Mouse (Mus musculus) lung, adult 2 months (tissue): ENCODE data around the gene Klhdc7b. TPM values are rescaled to one million over a fixed set of nuclear protein-coding genes. Genes with fewer than 3 reads are reported as not detected.
A peak's percentile ranks its signal among the peaks of the same experiment; 100 is the strongest.

Source experiments
- DNase-seq: peaks from one replicate; pipeline ENCODE4 v3.0.0; 2022
- H3K4me1 ChIP-seq: fragments of 200-500 bp; 2 replicates; pipeline ENCODE4 v1.6.1; 2011; ENCODE audit warnings: low read length; ENCODE audit not compliant: control insufficient read depth, insufficient read depth
- H3K4me3 ChIP-seq: fragments of 200-500 bp; replicated peaks from 2 replicates; pipeline ENCODE3; 2011; ENCODE audit warnings: low read depth, mild to moderate bottlenecking, control low read depth, low read length; ENCODE audit errors: extremely low read depth
- CTCF ChIP-seq: fragments of 200-500 bp; IDR thresholded peaks from 2 replicates; pipeline ENCODE4 v1.5.1; 2011; ENCODE audit warnings: mild to moderate bottlenecking, low read length, control low read depth; ENCODE audit not compliant: insufficient read depth
- POLR2A ChIP-seq: fragments of 200-500 bp; IDR thresholded peaks from 2 replicates; pipeline ENCODE4 v1.6.1; 2011; ENCODE audit warnings: low read depth, mild to moderate bottlenecking, control low read depth, low read length, borderline replicate concordance; ENCODE audit errors: extremely low read depth
- WGBS: fragments of 180-500 bp; shearing (Covaris S2); methylation state at CpG from one replicate; pipeline ENCODE4 v1.1.7; 2018; 5-methylcytosine and 5-hydroxymethylcytosine counted together
- polyA plus RNA-seq: library from polyadenylated mRNA; depleted of rRNA; stranded (reverse); fragments of >200 nt; gene quantifications from 2 replicates; pipeline ENCODE4 v1.2.3, GENCODE M21; 2012

The Klhdc7b gene
- polyA plus RNA-seq, 1 experiment = 0.07 TPM

DNA sequence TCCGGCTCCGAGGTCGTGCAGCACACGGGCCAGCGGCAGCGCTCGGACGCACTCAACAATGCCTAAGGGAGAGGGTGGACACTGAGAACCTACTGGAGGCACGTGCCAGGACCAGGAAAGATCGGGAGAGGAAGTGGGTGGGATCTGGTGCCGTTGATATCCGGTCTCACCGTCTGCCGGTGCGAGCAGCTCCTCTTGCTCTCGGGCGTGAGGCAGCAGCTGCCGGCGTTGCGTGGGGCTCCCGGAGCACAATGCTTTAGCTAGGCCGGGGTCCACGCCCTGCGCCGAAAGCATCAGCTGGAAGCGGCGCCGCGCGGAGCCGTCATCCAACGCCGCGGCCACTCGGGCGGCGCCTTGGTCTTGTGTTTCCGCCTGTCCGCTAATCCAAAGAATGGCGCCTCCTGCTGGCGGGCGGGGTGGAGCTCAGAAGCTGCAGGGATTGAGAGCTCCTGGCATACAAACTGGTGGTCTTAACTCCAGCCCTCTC lies 10.9 kb upstream of the Klhdc7b start, which contains the start of gene Sco2:
Sco2 (minus strand) TSS at position 85 of the 487 bp plus-strand sequence.
- Histone ChIP-seq H3K4me1 (peaks cover 7% of the 10 kb centered on the region), H3K4me3 (peak within 1 kb of the TSS; percentile 85)
- DNase-seq = peak; percentile 94
- WGBS = under 1% methylated on average over 42 of the region's 42 CpGs
- TF ChIP-seq POLR2A (peak; percentile 87), CTCF (peak; percentile 67)

GRCm38 (mm10) chr15:89374340-89374739 lies 10.4 kb upstream of the Klhdc7b start:
- H3K4me1 ChIP-seq = peaks cover 7% of the 10 kb centered on the region
- peak overlapping the region; percentile 42 for H3K4me3 ChIP-seq
- TF ChIP-seq CTCF (no peak), POLR2A (no peak)
- DNase-seq = no peak
- WGBS = 49% methylated on average over 9 of the region's 9 CpGs

GRCm38 (mm10) chr15:89374801-89375534 lies 9.7 kb upstream of the Klhdc7b start:
- no peak for DNase-seq
- no peak for TF ChIP-seq CTCF
- no peak overlapping the region for H3K4me3 ChIP-seq
- WGBS = 92% methylated on average over 17 of the region's 17 CpGs
- H3K4me1 ChIP-seq = peaks cover 7% of the 10 kb centered on the region

DNA sequence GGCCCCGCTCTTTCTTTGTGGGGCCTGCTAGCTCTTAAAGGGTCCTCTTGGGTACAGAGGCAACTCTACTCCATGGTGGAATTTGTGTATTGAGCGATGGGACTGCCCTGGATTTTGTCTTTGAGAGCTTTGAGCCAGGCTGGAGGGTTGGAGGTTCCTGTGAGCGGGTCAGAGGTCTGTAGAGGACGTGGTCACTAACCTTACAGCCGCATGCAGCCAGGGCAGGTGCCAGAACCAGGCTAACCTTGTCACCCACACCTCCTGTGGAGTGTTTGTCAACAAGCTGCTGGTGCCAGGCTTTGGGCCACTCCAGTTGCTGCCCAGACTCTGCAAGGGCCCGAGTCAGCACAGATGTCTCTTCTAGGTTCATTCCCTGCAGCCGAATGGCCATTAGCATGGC lies 8.7 kb upstream of the Klhdc7b start:
- TF ChIP-seq CTCF (no peak), POLR2A (no peak)
- WGBS = 70% methylated on average over 7 of the region's 7 CpGs
- Histone ChIP-seq H3K4me1 (peaks cover 7% of the 10 kb centered on the region), H3K4me3 (no peak overlapping the region)
- no peak for DNase-seq

DNA sequence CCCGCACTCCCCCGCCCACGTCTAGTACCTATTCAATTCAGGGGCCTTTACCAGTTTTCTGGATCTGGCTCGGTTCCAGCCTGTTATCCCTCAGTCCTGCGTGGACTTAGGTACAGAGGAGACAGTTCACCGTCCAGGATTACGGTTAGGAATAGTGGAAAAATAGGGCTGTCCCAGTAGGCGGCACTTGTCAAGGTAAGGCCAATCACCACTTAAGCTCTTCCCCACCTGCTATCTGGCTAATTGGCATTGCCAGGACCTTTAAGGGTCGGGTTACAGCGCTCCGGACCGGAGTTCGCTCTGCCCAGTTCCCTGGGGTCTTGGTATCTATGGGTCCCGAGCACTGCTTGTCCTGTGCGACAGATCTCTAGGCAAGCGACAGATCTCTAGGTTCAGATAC lies 7.8 kb upstream of the Klhdc7b start, which contains the start of gene Tymp:
Tymp (minus strand) TSS at position 83 of the 400 bp plus-strand sequence.
- H3K4me3 ChIP-seq = no peak within 1 kb of the TSS
- no peak for DNase-seq
- H3K4me1 ChIP-seq = peaks cover 7% of the 10 kb centered on the region
- 48% methylated on average over 16 of the region's 16 CpGs for WGBS
- TF ChIP-seq POLR2A (no peak), CTCF (no peak)

DNA sequence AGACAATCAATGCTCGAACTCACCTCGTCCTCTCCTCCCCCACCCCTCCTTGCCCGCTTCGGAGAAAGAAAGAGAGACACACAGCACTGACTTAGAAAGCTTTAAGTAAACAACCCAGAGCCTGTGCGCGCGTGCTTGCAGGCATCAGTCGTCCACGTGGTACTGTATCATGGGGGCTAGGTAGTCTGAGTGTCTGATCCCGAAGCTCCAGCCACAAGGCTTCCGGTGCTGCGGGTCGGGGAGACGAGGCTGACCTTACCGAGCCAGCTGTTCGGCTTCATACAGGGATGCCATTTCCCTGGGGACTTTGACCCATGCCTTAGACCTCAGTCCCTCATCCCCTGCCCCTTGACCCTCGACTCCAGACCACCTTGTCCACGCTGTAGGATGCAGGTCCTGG lies 7.4 kb upstream of the Klhdc7b start:
- WGBS = 16% methylated on average over 18 of the region's 18 CpGs
- Histone ChIP-seq H3K4me3 (no peak overlapping the region), H3K4me1 (peaks cover 7% of the 10 kb centered on the region)
- no peak for DNase-seq
- TF ChIP-seq POLR2A = no peak
- TF ChIP-seq CTCF = no peak

- H3K4me3 ChIP-seq = peak overlapping the region; percentile 45
- 20% methylated on average over 46 of the region's 46 CpGs for WGBS
- no peak for DNase-seq
- TF ChIP-seq CTCF (no peak), POLR2A (peak; percentile 11; the same call in 1 of the 2 replicates)
- peaks cover 2% of the 10 kb centered on the region; the same call in 1 of the 2 replicates for H3K4me1 ChIP-seq
These were observed 6.5 kb upstream of the Klhdc7b start for GRCm38 (mm10) chr15:89377938-89378828.

DNA sequence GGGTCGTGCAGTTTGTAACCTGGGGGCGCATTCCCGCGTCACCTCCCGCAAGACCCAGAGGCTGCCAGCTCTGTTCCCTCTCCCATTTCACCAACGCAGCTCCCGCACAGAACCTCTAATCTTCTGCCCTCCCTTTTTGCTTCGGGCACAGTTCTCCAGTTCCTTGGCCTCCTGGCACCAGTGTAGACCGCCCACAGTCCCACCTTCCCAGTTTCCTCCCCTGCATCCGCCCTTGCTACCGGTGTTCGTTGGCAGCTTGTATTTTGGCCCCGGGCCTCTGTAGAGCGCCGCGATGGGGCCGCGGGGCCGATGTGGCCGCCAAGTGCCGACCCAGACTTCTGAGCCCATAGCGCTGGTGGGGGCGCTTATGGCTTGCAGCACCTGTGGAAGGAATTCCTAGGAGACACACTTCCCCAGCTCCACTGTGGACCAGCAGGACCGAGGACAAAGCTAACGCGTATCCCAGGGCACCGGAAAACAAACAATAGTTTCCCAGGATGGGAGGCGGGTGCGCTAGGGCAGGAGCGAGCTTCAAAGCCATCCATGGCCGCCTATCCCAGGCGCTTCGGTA lies 5.8 kb upstream of the Klhdc7b start, which contains the start of gene Odf3b:
Odf3b (minus strand) TSS at position 452 of the 571 bp plus-strand sequence.
- TF ChIP-seq POLR2A (no peak; the same call in 1 of the 2 replicates), CTCF (no peak)

DNA sequence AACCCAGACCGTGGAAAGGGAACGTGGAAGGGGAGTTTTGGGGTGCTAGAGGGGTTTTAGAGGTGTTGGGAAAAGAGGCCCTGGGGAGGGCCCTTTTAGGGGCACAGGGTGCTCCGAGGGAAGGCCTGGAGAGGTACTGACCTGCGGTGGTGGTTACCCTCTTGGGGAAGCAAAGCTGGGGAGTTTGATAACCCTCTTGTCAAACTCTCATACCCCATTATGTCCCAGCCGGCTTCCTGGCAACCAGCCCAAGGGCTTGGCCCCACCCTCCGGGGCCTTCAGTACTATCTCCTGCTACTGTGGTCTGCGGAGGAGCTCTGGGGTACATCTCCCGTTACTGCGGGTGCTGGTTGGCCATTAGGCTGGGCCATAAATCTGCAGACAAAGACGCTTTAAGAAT lies 5.3 kb upstream of the Klhdc7b start:
- H3K4me1 ChIP-seq = no peaks in the 10 kb centered on the region
- no peak overlapping the region for H3K4me3 ChIP-seq
- DNase-seq = no peak
- no peak for TF ChIP-seq CTCF
- TF ChIP-seq POLR2A = no peak
- 19% methylated on average over 10 of the region's 10 CpGs for WGBS

More for the DNA sequence above, 5.8 kb upstream of the Klhdc7b start, which contains the start of gene Odf3b:
- H3K4me3 ChIP-seq = peak within 1 kb of the TSS; percentile 45
- peaks cover 2% of the 10 kb centered on the region; the same call in 1 of the 2 replicates for H3K4me1 ChIP-seq
- 2% methylated on average over 33 of the region's 33 CpGs for WGBS
- peak; percentile 44 for DNase-seq
